Mouse (Mus musculus): ENCODE data around the gene Lingo3. TPM values are rescaled to one million over a fixed set of nuclear protein-coding genes. Genes with fewer than 3 reads are reported as not detected.

The Lingo3 gene
- polyA plus RNA-seq, 1 experiment from 2014 or later: 0.10 TPM

DNA sequence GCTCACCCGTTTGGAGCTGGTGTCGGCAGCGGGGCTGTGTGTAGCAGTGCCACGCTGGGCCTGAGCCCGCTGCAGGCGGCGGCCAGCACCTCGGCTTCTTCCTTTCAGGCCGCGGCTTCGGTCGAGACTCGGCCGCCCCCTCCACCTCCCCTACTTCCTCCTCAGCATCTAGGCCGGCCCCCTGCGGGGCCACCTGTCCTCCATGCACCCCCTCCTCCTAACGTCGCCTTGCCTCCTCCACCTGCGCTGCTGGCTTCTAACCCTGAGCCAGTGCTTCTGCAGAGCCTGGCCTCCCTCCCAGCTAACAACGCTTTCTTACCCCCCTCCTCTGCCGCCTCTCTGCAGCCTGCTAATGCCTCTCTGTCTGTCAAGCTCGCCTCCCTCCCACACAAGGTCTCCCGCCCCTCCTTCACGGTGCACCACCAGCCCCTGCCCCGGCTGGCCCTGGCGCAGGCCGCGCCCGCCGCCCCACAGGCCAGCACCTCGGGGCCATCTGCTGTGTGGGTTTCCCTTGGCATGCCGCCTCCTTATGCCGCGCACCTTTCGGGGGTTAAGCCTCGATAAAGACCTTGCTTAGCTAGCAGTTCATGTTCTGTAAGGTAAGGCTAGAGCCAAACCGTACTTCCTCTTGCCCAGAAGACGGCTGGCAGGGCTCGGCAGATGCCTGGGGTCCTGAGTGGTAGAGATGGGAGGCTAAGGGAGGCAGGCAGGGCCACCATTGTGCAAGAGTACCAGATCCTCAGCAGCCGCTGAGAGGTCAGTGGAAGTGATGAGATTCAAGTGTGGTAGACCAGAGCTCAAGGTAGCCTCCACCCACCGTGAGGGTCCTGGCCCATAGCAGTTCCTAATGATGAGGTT is 51.4 kb downstream of the Lingo3 start:
- Histone ChIP-seq H3K4me2 (ENCODE audit: low read depth, low read length) (no peak overlapping the region), H3K36me3 (ENCODE audit: control insufficient read depth, insufficient read depth, low read length) (peaks cover 50% of the 10 kb centered on the region), H3K4me1 (ENCODE audit: control insufficient read depth, insufficient read depth, low read length) (peaks cover 18% of the 10 kb centered on the region), H3K4me3 (ENCODE audit: low read length) (no peak overlapping the region), H3K27me3 (replicated peaks; ENCODE audit: control insufficient read depth, insufficient read depth, low read length) (no peaks in the 10 kb centered on the region), H3K9me3 (ENCODE audit: control insufficient read depth, low read length) (no peaks in the 10 kb centered on the region), H3K27ac (ENCODE audit: low read length) (no peak overlapping the region; the same call in 1 of the 2 replicates), H3K9ac (ENCODE audit: low read depth, low read length) (no peak overlapping the region)
- WGBS: 67% methylated on average over 41 of the region's 41 CpGs
- ATAC-seq: no peak

DNA sequence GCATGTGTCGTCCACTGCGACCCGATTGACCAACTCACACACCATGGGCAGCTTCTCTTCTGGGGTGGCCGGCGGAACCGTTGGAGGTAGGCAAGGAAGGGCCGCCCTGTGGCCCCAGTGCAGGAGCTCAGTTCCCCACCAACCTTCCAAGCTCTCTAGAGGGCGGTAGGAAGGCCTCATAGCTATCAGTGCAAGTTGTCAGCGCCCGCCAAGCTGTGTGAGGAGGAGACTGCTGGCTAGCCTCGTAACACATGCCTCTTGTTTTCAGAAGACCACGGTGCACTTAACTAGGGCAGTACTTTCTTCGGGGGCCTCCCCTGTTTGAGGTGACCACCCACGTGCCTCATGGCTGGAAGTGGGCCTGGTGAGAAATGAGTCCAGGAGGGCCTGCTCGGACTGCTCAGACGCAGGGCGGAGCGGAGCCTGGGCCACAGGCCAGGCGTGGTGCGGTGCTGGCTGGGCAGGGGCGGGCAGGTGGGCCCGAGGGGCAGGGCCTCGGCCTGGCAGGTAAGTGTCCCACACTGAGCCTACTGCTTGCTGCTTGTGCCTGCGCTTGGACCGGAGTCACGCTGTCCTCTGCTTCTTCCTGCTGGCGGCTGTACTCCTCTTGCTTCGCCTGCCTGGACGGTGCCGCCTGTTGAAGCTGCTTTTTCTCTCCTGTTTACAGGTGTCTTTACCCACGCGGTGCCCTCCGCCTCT is 52.2 kb downstream of the Lingo3 start:
- peak overlapping the region; percentile 45; the same call in 1 of the 2 replicates for H3K27ac ChIP-seq (ENCODE audit: low read length)

DNA sequence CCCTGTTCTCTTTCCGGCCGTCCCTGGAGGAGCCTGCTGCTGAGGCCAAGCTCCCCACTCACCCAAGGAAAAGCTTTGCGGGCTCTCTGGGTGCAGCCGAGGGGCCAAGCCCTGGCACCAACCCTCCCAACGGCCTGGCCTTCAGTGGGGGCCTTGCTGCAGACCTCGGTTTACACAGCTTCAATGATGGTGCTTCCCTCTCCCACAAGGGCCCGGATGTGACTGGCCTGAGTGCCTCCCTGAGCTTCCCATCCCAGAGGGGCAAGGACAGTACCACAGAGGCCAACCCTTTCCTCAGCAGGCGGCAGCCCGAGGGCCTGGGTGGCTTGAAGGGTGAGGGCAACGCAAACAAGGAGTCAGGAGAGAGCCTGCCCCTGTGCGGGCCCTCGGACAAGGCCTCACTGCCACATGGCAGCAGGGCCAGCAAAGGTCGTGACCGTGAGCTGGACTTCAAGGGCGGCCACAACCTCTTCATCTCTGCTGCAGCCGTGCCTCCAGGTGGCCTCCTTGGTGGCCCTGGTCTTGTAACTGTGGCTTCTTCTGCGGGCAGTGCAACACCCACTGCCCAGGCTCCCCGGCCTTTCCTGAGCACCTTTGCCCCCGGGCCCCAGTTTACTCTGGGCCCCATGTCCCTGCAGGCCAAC is 53.0 kb downstream of the Lingo3 start:
- H3K9me3 ChIP-seq (ENCODE audit: control insufficient read depth, low read length): no peaks in the 10 kb centered on the region
- peak overlapping the region; percentile 45; the same call in 1 of the 2 replicates for H3K27ac ChIP-seq (ENCODE audit: low read length)
- no peak for ATAC-seq
- H3K36me3 ChIP-seq (ENCODE audit: control insufficient read depth, insufficient read depth, low read length): peaks cover 61% of the 10 kb centered on the region
- WGBS: 85% methylated on average over 19 of the region's 19 CpGs
- H3K4me2 ChIP-seq (ENCODE audit: low read depth, low read length): no peak overlapping the region
- H3K4me1 ChIP-seq (ENCODE audit: control insufficient read depth, insufficient read depth, low read length): peaks cover 8% of the 10 kb centered on the region
- peak overlapping the region; percentile 19; the same call in 1 of the 2 replicates for H3K9ac ChIP-seq (ENCODE audit: low read depth, low read length)
- H3K27me3 ChIP-seq (replicated peaks; ENCODE audit: control insufficient read depth, insufficient read depth, low read length): no peaks in the 10 kb centered on the region
- no peak overlapping the region for H3K4me3 ChIP-seq (ENCODE audit: low read length)

More for the DNA sequence above, 52.2 kb downstream of the Lingo3 start:
- peaks cover 12% of the 10 kb centered on the region for H3K4me1 ChIP-seq (ENCODE audit: control insufficient read depth, insufficient read depth, low read length)
- H3K4me2 ChIP-seq (ENCODE audit: low read depth, low read length): no peak overlapping the region
- 0 out of 2 replicates have a peak overlapping the region, but pooled peaks have one; percentile 19 for H3K9ac ChIP-seq (ENCODE audit: low read depth, low read length)
- H3K4me3 ChIP-seq (ENCODE audit: low read length): no peak overlapping the region
- no peaks in the 10 kb centered on the region for H3K27me3 ChIP-seq (replicated peaks; ENCODE audit: control insufficient read depth, insufficient read depth, low read length)
- no peaks in the 10 kb centered on the region for H3K9me3 ChIP-seq (ENCODE audit: control insufficient read depth, low read length)
- ATAC-seq: no peak
- H3K36me3 ChIP-seq (ENCODE audit: control insufficient read depth, insufficient read depth, low read length): peaks cover 53% of the 10 kb centered on the region
- 81% methylated on average over 33 of the region's 33 CpGs for WGBS

DNA sequence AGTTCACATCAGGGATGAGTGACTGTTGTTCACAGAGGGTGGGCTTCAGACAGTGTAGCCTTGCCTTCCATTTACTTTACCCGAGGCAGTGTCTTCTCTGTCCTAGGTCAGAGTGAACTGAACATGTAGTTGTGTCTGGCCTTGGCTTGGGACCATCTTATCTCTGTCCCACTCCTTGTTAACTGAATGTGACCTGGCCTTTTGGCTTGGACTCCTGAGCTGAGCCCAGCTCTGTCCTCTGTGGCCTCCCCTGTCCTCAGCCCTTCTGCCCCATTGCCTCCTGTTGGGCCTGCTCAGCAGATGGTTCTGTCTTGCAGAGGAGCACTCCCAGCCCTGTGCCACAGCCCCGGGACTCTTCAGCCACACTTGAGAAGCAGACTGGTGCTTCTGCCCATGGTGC is 56.3 kb downstream of the Lingo3 start:
- no peak overlapping the region for H3K27ac ChIP-seq (ENCODE audit: low read length)
- H3K4me3 ChIP-seq (ENCODE audit: low read length): no peak overlapping the region
- H3K4me1 ChIP-seq (ENCODE audit: control insufficient read depth, insufficient read depth, low read length): peaks cover 4% of the 10 kb centered on the region; the same call in 1 of the 2 replicates
- ATAC-seq: no peak
- H3K4me2 ChIP-seq (ENCODE audit: low read depth, low read length): no peak overlapping the region
- 84% methylated on average over 2 of the region's 2 CpGs for WGBS
- peaks cover 61% of the 10 kb centered on the region for H3K36me3 ChIP-seq (ENCODE audit: control insufficient read depth, insufficient read depth, low read length)
- H3K9me3 ChIP-seq (ENCODE audit: control insufficient read depth, low read length): no peaks in the 10 kb centered on the region
- no peak overlapping the region for H3K9ac ChIP-seq (ENCODE audit: low read depth, low read length)
- H3K27me3 ChIP-seq (replicated peaks; ENCODE audit: control insufficient read depth, insufficient read depth, low read length): no peaks in the 10 kb centered on the region

DNA sequence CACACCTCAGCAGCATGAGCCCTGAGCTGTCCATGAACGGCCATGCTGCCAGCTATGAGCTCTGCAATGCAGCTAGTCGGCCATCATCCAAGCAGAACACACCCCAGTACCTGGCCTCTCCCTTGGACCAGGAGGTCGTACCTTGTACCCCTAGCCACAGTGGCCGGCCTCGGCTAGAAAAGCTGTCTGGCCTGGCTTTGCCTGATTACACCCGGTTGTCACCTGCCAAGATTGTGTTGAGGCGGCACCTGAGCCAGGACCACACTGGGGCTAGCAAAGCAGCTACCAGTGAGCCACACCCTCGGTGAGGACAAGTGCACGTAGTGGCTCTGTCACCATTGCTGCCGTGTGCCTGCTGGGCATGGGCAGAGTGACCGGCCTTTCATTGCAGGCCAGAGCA is 57.9 kb downstream of the Lingo3 start:
- no peak for ATAC-seq
- H3K4me3 ChIP-seq (ENCODE audit: low read length): no peak overlapping the region
- H3K4me1 ChIP-seq (ENCODE audit: control insufficient read depth, insufficient read depth, low read length): no peaks in the 10 kb centered on the region
- H3K9me3 ChIP-seq (ENCODE audit: control insufficient read depth, low read length): no peaks in the 10 kb centered on the region
- H3K4me2 ChIP-seq (ENCODE audit: low read depth, low read length): no peak overlapping the region
- H3K27me3 ChIP-seq (replicated peaks; ENCODE audit: control insufficient read depth, insufficient read depth, low read length): no peaks in the 10 kb centered on the region
- no peak overlapping the region for H3K9ac ChIP-seq (ENCODE audit: low read depth, low read length)
- 93% methylated on average over 11 of the region's 11 CpGs for WGBS
- peaks cover 54% of the 10 kb centered on the region for H3K36me3 ChIP-seq (ENCODE audit: control insufficient read depth, insufficient read depth, low read length)
- no peak overlapping the region for H3K27ac ChIP-seq (ENCODE audit: low read length)

DNA sequence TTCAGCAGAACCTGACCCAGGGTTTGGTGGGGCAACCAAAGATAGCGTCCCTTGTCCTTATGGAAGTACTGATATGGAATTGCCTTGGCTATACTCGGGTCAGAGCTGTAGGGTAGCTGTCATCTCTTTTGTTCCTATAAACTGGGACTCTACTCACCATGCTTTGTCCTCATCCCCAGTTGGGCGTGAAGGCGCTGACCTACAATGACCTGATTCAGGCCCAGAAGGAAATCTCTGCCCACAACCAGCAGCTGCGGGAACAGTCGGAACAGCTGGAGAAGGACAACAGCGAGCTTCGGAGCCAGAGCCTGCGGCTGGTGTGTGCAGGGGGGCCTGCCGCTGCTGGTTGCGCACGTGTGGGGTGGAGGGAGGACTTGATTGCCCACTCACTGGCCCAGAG is 59.0 kb downstream of the Lingo3 start:
- H3K4me1 ChIP-seq (ENCODE audit: control insufficient read depth, insufficient read depth, low read length): no peaks in the 10 kb centered on the region
- 88% methylated on average over 12 of the region's 12 CpGs for WGBS
- no peaks in the 10 kb centered on the region for H3K9me3 ChIP-seq (ENCODE audit: control insufficient read depth, low read length)
- H3K9ac ChIP-seq (ENCODE audit: low read depth, low read length): no peak overlapping the region
- H3K4me2 ChIP-seq (ENCODE audit: low read depth, low read length): no peak overlapping the region
- H3K27ac ChIP-seq (ENCODE audit: low read length): no peak overlapping the region
- no peaks in the 10 kb centered on the region for H3K27me3 ChIP-seq (replicated peaks; ENCODE audit: control insufficient read depth, insufficient read depth, low read length)
- H3K36me3 ChIP-seq (ENCODE audit: control insufficient read depth, insufficient read depth, low read length): peaks cover 48% of the 10 kb centered on the region
- no peak for ATAC-seq
- no peak overlapping the region for H3K4me3 ChIP-seq (ENCODE audit: low read length)

DNA sequence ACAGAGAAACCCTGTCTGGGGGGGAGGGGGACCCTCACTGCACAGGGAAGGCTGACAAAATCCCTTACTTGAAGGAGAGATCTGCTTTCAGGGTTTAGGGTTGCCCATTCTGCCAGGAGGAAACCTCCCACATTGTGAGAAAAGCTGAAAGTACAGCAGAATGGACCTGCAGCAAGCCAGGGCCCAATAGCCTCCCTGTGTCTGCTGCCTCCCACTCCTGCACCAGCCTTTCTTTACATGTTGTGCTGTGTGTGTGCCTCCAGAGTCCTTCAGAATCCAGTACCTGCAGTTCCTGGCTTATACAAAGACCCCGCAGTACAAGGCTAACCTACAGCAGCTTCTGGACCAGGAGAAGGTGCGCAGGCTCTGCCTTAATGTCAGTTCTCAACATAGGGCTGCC is 59.5 kb downstream of the Lingo3 start:
- ATAC-seq: no peak
- H3K36me3 ChIP-seq (ENCODE audit: control insufficient read depth, insufficient read depth, low read length): peaks cover 45% of the 10 kb centered on the region
- no peak overlapping the region for H3K27ac ChIP-seq (ENCODE audit: low read length)
- H3K4me3 ChIP-seq (ENCODE audit: low read length): no peak overlapping the region
- no peaks in the 10 kb centered on the region for H3K9me3 ChIP-seq (ENCODE audit: control insufficient read depth, low read length)
- WGBS: 98% methylated on average over 2 of the region's 2 CpGs
- H3K4me1 ChIP-seq (ENCODE audit: control insufficient read depth, insufficient read depth, low read length): no peaks in the 10 kb centered on the region
- H3K9ac ChIP-seq (ENCODE audit: low read depth, low read length): no peak overlapping the region
- H3K4me2 ChIP-seq (ENCODE audit: low read depth, low read length): no peak overlapping the region
- H3K27me3 ChIP-seq (replicated peaks; ENCODE audit: control insufficient read depth, insufficient read depth, low read length): no peaks in the 10 kb centered on the region
